Mouse (Mus musculus): ENCODE measurements around the gene Olfr478.
"Not testable (repeated sequence)": the region's sequence is repeated elsewhere in the genome, so short reads cannot be mapped to it uniquely, and the experiment has no call there.

Gene Olfr478

GRCm38 (mm10) chr7:108033889-108034288 is at the start of gene Olfr478:
Olfr478 (minus strand) TSS chr7:108033989.
- DNase-seq: no peak

GRCm38 (mm10) chr7:108079555-108079954 is 45.8 kb upstream of the Olfr478 start, which contains the start of gene Olfr481:
Olfr481 (plus strand) TSS chr7:108079855.
- DNase-seq: no peak

GRCm38 (mm10) chr7:108067246-108067645 is 33.5 kb upstream of the Olfr478 start, which contains the start of gene Olfr480:
Olfr480 (minus strand) TSS chr7:108067346.
- no peak for DNase-seq

- DNase-seq: no peak
These were observed 16.6 kb upstream of the Olfr478 start, which contains the start of gene Olfr479 for GRCm38 (mm10) chr7:108050393-108050792. Olfr479 (plus strand) TSS chr7:108050693.

GRCm38 (mm10) chr7:108014256-108014655 is 19.5 kb downstream of the Olfr478 start:
- not testable (repeated sequence) for DNase-seq

GRCm38 (mm10) chr7:107986393-107986792 is 47.4 kb downstream of the Olfr478 start, which contains the start of gene Olfr477:
Olfr477 (plus strand) TSS chr7:107986693.
- no peak for DNase-seq

Measured in lung, adult 18-20 months (tissue).